Mouse (Mus musculus) myocyte (in vitro differentiated cells): Measurements from ENCODE around the gene Ints6l.

ENCODE experiments used
- CEBPB ChIP-seq: IDR thresholded peaks from 2 replicates; pipeline ENCODE4 v1.6.1; 2011; ENCODE audit warnings: mild to moderate bottlenecking, moderate library complexity; ENCODE audit not compliant: poor library complexity, insufficient read depth, severe bottlenecking
- MAX ChIP-seq: IDR thresholded peaks from one replicate; pipeline ENCODE4 v1.6.1; 2011; ENCODE audit warnings: low read depth, mild to moderate bottlenecking, control low read depth
- POLR2A ChIP-seq: IDR thresholded peaks from one replicate; pipeline ENCODE4 v1.6.1; 2011; ENCODE audit warnings: low read depth, mild to moderate bottlenecking, control low read depth, moderate library complexity; ENCODE audit not compliant: insufficient read length
- SRF ChIP-seq: IDR thresholded peaks from one replicate; pipeline ENCODE4 v1.6.1; 2011; ENCODE audit warnings: low read depth; ENCODE audit not compliant: control insufficient read depth, insufficient read length

GRCm38 (mm10) chrX:56446487-56447428 lies 7.9 kb upstream of the Ints6l start:
- TF ChIP-seq CEBPB (no peak), POLR2A (no peak), SRF (no peak), MAX (no peak)
